Mouse (Mus musculus): ENCODE measurements around the gene Npcd.

Npcd gene

GRCm38 (mm10) chr15:79766586-79767071 lies 67.4 kb downstream of the Npcd start:
- DNase-seq (ENCODE audit: low spot score), result no peak

GRCm38 (mm10) chr15:79766168-79766567 lies 67.9 kb downstream of the Npcd start:
- no peak for DNase-seq (ENCODE audit: low spot score)

- peak; percentile 64 for DNase-seq (ENCODE audit: low spot score)
Observed at GRCm38 (mm10) chr15:79765361-79765760, 68.7 kb downstream of the Npcd start.

GRCm38 (mm10) chr15:79764539-79765267 lies 69.3 kb downstream of the Npcd start:
- DNase-seq (ENCODE audit: low spot score), result no peak

GRCm38 (mm10) chr15:79763601-79764246 lies 70.3 kb downstream of the Npcd start:
- DNase-seq (ENCODE audit: low spot score), result peak; percentile 30

GRCm38 (mm10) chr15:79763001-79763400 lies 71.0 kb downstream of the Npcd start:
- DNase-seq (ENCODE audit: low spot score), result no peak

DNA sequence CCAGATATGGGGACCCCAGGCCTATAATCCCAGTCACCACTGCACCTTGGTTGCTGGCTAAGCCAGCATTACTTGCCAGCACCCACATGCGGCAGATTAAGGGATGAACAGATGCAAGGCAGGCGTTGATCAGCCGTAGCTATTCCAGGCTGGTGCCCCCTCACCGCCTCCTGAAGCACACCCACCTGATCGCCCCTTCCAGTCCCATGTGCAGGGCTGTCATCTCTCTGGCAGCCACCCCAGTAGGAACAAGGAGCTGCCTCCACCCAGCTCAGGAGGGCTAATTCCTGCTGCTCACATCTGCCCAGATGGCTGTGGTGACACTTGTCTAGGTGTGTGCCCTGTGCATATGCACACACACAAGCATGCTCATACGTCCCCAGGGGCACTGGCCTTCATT lies 73.1 kb downstream of the Npcd start:
- no peak for DNase-seq (ENCODE audit: low spot score)

DNA sequence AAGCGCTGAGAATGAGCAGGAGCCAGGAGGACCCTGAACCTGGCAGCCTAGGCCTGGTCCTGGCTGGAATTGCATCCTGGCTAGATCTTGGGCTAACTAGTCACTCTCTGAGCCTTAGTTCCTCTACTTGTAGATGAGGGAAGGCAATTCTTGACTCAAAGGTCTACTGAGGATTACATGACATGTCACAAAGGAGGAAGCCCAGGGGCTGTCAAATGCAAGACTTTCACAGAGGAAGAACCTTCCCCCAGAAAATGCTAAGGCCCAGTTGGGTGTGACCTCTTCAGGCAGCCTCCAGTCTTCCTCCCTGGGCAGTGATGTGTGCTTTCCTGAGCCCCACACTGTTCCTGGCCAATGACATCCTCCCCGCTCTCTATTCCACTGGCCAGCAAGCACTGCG lies 76.9 kb downstream of the Npcd start:
- DNase-seq (ENCODE audit: low spot score), result no peak

GRCm38 (mm10) chr15:79755977-79756625 lies 77.9 kb downstream of the Npcd start:
- DNase-seq (ENCODE audit: low spot score), result no peak

GRCm38 (mm10) chr15:79755176-79755575 lies 78.9 kb downstream of the Npcd start:
- DNase-seq (ENCODE audit: low spot score), result no peak

DNA sequence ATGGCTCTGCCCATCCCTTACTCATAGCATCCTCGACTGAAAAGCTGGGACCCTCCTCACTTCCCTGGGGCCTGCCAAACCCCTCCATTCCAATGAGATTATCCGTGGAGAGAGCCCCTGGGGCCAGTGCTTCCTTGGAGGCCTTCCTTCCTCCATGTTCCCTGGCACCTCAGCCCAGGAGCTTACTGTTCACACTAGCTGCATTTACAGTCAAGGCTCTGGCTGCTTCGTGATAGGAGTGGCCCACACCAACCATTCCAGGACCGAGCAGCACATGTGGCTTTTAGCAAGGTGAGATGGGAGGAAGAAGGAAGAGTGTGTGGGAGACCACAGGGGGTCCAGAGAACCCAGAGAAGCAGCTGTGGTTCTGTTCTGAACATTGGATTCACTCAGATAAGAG lies 80.2 kb downstream of the Npcd start:
- DNase-seq (ENCODE audit: low spot score), result no peak

GRCm38 (mm10) chr15:79753420-79753752 lies 80.7 kb downstream of the Npcd start:
- no peak for DNase-seq (ENCODE audit: low spot score)

GRCm38 (mm10) chr15:79752742-79753419 lies 81.2 kb downstream of the Npcd start:
- DNase-seq (ENCODE audit: low spot score), result peak; percentile 77

DNA sequence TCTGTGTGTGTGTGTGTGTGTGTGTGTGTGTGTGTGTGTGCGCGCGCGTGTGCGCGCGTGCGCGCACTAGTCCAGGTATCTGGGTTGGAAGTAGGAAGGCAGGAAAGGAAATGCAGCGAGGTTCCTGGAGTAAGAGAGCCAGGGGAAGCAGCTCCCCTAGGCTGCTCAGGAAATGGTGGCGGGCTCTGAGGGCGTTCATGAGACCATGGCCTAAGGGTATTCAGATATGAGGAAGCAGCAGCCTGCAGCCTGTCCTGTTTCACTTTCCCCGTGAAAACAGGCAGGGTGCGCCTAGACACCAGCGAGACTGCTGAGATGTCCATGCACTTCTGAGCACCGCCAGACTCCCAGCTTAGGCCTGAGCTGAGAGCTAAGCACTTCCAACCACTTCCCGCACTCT lies 82.3 kb downstream of the Npcd start:
- DNase-seq (ENCODE audit: low spot score), result no peak

DNA sequence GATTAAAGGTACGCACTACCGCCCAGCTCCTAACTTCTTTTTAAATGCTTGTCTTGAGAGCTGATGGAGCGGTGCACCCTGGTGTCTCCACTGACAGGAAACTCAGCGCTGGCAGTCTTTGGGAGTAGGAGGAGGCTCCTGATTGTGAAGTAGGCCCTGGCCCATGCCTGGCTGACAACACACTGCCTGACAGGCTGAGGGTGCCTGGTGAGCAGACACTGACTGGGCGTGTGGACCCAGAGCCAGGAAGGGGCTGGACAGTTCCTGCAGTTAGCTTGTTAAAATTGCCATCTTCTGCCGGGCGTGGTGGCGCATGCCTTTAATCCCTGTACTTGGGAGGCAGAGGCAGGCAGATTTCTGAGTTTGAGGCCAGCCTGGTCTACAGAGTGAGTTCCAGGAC lies 83.8 kb downstream of the Npcd start:
- no peak for DNase-seq (ENCODE audit: low spot score)

DNA sequence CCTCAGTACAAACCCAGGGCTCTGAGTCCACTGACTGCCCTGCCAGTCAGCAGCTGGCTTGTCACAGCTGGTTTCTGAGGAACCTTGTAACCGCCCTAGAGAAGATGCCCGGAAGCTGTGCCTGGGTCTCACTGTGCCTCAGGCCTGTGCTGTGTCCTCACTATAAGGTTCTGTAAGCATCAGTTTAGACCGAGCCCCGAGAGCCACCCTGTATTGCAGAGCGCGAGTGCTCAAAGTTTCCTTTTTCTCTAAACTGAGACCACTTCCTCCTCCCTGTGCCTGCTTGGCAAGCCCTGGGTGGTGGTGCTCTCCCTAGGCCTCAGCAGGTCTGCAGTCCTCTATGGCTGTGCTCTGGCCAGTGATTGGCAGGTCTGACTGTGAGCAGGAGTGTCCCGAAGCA lies 84.9 kb downstream of the Npcd start:
- no peak for DNase-seq (ENCODE audit: low spot score)

- DNase-seq (ENCODE audit: low spot score), result no peak
Observed at GRCm38 (mm10) chr15:79747998-79748397, 86.0 kb downstream of the Npcd start.

DNA sequence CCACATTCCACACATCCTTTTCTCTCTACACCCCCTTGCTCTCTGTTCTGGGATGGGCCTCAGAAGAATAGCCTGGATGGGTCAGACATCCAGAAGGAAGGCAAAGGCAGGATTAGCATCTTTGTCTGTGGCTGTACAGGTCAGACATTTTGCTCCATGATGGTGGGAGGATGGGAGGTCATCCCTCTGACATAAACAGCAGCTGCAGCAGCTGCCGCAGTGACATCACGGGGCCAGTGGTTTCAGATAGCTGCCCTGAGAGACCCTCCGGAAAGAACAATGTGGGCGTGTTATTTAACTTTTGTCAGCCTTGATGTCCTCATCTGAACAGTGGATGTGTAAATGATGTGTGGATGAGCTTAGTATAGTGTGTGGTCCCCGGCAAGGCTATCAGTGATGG lies 88.2 kb downstream of the Npcd start:
- no peak for DNase-seq (ENCODE audit: low spot score)

DNA sequence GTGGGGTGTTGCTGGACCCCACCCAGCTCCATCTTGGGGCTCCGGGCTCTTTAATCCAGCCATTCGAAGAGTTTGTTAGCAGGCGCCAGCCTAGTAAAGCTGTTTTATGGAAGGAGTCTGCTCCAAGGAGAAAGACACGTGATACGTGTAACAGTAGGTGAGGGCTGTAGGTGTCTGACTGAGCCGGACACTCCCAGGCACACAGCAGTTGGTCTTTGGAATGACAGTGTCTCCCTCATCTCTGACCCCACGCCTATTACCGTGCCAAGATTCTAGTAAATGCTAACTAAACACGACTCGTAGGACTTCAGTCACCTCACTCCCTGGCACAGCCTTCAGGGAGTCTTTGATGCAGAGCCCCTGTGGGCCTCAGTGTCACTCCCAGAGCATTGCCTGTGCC lies 88.7 kb downstream of the Npcd start:
- DNase-seq (ENCODE audit: low spot score), result no peak

DNA sequence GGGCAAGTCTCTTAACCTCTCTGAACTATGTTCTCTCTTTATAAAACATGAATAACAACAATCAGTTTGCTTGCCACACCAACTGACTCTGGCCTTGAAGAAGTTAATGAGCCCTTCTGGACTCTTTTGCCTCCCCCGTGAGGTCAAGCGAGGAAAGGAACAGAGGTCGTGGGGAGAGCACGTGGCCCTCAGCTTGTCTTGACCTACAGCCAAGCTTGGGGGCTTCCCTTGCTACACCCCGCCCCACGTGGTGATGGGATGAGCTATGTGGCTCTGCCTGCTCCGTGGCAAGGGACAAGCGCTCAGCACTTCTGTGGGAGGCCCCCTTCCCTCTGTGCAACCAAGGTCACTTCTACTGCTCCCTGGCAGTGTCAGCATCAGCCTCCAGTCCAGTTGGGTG lies 89.3 kb downstream of the Npcd start:
- DNase-seq (ENCODE audit: low spot score), result no peak

GRCm38 (mm10) chr15:79744001-79744400 lies 90.0 kb downstream of the Npcd start:
- DNase-seq (ENCODE audit: low spot score), result no peak

DNA sequence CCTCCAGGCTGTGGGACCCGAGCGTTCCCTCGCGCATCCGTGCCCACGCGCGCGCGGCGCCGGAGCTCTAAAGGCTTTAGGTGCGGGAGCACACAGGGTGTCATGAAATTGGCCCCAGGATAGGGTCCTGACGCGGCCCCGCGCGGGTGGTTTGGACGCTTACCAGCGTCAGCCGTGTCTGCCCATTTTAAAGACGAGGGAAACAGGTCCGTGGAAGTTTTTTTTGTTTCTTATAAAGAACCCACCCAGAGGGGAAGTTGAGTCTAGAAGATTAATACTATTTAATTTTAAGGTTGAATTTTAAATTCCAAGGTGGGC lies 91.4 kb downstream of the Npcd start:
- DNase-seq (ENCODE audit: low spot score), result no peak
